Mouse (Mus musculus) thymus, adult 2 months (tissue): ENCODE results near the gene Slc39a2. TPM values are rescaled to one million over a fixed set of nuclear protein-coding genes. Genes with fewer than 3 reads are reported as not detected.

Experiments used
- DNase-seq: peaks from one replicate; pipeline ENCODE4 v3.0.0; 2021
- H3K27ac ChIP-seq: fragments of 200-500 bp; 2 replicates; pipeline ENCODE4 v1.5.1; 2012; ENCODE audit warnings: low read length, control low read depth; ENCODE audit not compliant: control insufficient read depth, insufficient read depth
- H3K27me3 ChIP-seq: fragments of 200-500 bp; 2 replicates; pipeline ENCODE4 v1.6.1; 2012; ENCODE audit warnings: mild to moderate bottlenecking, low read length, moderate library complexity, mixed read lengths; ENCODE audit not compliant: control insufficient read depth, insufficient read depth
- H3K36me3 ChIP-seq: fragments of 200-500 bp; 2 replicates; pipeline ENCODE4 v1.6.1; 2012; ENCODE audit warnings: mild to moderate bottlenecking, low read length, moderate library complexity; ENCODE audit not compliant: control insufficient read depth, insufficient read depth
- H3K4me1 ChIP-seq: fragments of 200-500 bp; replicated peaks from 2 replicates; pipeline ENCODE4 v1.6.1; 2012; ENCODE audit warnings: low read length; ENCODE audit not compliant: control insufficient read depth, insufficient read depth
- H3K4me3 ChIP-seq: fragments of 200-500 bp; 2 replicates; pipeline ENCODE4 v1.5.1; 2012; ENCODE audit warnings: mild to moderate bottlenecking, low read length, control low read depth, moderate library complexity; ENCODE audit not compliant: control insufficient read depth, insufficient read depth
- CTCF ChIP-seq: fragments of 200-500 bp; IDR thresholded peaks from 2 replicates; pipeline ENCODE4 v1.5.1; 2012; ENCODE audit warnings: mild to moderate bottlenecking, control low read depth, low read length, moderate library complexity, borderline replicate concordance; ENCODE audit not compliant: control insufficient read depth, poor library complexity, insufficient read depth; ENCODE audit errors: extremely low read depth
- POLR2A ChIP-seq: fragments of 200-500 bp; IDR thresholded peaks from 2 replicates; pipeline ENCODE4 v1.6.1; 2012; ENCODE audit warnings: mild to moderate bottlenecking, low read length, control low read depth, moderate library complexity; ENCODE audit not compliant: control insufficient read depth, poor library complexity, insufficient read depth; ENCODE audit errors: extremely low read depth
- WGBS: fragments of 180-500 bp; shearing (Covaris S2); methylation state at CpG from one replicate; pipeline ENCODE4 v1.1.7; 2018; 5-methylcytosine and 5-hydroxymethylcytosine counted together
- polyA plus RNA-seq: library from polyadenylated mRNA; depleted of rRNA; stranded (reverse); fragments of >200 nt; gene quantifications from 2 replicates; pipeline ENCODE4 v1.2.3, GENCODE M21; 2012

The Slc39a2 gene
- polyA plus RNA-seq, 1 experiment, result 1.5 TPM

DNA sequence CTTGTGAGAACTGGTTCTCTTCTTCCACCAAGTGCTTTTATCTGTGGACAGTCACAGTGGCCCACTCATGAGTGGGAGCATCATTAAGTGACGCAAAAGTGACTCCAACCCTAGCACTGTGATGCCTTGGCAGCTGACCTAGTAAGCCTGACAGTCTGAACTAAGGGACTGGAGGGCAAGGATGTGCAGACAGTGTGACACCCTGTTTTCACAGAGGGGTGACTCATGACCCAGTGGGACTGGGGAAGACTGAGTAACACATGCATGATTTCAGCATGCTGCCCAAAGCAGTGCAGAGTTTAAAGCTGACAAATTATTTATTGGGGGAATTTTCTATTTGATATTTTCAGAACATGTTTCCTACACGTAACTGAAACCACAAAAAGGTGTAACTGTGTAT lies 21.9 kb upstream of the Slc39a2 start:
- H3K27ac ChIP-seq, result no peak overlapping the region
- no peaks in the 10 kb centered on the region for H3K36me3 ChIP-seq
- TF ChIP-seq CTCF (no peak), POLR2A (no peak)
- 71% methylated on average over 2 of the region's 2 CpGs for WGBS
- no peak overlapping the region for H3K4me3 ChIP-seq
- no peak for DNase-seq
- H3K27me3 ChIP-seq, result no peaks in the 10 kb centered on the region
- no peaks in the 10 kb centered on the region for H3K4me1 ChIP-seq

DNA sequence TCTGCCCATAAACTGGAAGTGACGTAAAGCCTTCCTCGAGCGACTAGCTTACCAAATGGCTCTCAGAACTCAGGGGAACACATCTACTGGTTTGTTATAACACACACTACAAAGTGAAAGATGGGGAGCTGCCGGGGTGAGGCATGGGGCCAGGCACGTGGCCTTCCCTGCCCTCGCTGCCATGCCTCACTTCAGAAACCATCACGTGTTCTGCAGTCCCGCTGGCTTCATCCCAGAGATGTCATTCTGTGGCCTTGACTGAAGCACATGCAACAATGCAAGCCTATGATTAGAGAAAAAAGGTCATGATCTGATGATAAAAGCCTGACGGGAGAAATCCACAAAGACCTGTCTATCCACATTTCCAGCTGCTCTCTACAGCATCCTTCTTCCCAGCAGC lies 20.9 kb upstream of the Slc39a2 start:
- 84% methylated on average over 9 of the region's 9 CpGs for WGBS
- DNase-seq, result no peak
- TF ChIP-seq CTCF (no peak), POLR2A (no peak)
- H3K27ac ChIP-seq, result no peak overlapping the region
- H3K36me3 ChIP-seq, result no peaks in the 10 kb centered on the region
- no peaks in the 10 kb centered on the region for H3K27me3 ChIP-seq
- no peaks in the 10 kb centered on the region for H3K4me1 ChIP-seq
- H3K4me3 ChIP-seq, result no peak overlapping the region

DNA sequence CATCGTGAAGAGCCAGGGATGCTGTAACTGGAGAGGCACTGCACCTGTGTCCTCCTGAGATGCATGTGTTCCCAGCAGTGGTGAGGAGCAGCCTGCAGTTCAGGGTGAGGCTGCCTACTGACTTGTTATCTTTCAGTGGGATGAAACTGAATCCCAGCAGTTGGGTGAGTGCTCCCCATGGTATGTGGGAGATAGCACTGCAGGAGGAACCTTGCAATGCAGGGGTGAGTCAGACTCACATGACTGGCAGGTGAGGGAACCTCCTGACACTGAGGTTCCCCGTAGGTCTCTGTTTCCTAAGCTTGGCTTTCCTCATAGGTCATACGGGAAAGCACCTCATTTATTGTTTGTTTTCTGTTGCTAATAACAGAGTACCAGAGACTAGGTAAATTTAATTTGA lies 15.2 kb upstream of the Slc39a2 start:
- 85% methylated on average over 3 of the region's 3 CpGs for WGBS
- no peaks in the 10 kb centered on the region for H3K4me1 ChIP-seq
- no peak overlapping the region for H3K4me3 ChIP-seq
- DNase-seq, result no peak
- TF ChIP-seq CTCF (no peak), POLR2A (no peak)
- H3K27ac ChIP-seq, result no peak overlapping the region
- no peaks in the 10 kb centered on the region for H3K27me3 ChIP-seq
- H3K36me3 ChIP-seq, result no peaks in the 10 kb centered on the region

DNA sequence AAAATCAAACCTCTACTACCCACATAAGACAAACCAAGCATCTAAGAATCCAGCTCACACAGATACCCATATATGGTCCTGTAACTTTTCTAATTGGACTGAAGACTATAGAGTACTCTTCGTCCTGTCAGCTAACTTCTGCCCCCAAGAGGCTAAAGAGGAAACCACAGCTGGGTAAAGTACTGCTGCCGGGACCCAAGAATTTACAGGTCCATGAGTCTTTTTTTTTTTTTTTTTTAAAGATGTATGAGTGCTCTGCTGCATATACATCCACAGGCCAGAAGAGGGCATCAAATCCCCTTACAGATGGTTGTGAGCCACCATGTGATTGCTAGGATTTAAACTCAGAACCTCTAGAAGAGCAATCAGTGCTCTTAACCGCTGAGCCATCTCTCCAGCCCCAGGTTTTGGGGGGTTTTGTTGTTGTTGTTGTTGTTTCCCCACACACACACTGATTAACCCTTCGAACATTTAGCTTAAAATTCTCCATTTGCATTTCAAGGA lies 9.1 kb upstream of the Slc39a2 start:
- no peak overlapping the region for H3K27ac ChIP-seq
- TF ChIP-seq CTCF (no peak), POLR2A (no peak)
- WGBS, result 1% methylated on average over 4 of the region's 4 CpGs
- H3K36me3 ChIP-seq, result no peaks in the 10 kb centered on the region
- no peaks in the 10 kb centered on the region for H3K27me3 ChIP-seq
- peak; percentile 83 for DNase-seq
- peaks cover 7% of the 10 kb centered on the region for H3K4me1 ChIP-seq
- no peak overlapping the region for H3K4me3 ChIP-seq

DNA sequence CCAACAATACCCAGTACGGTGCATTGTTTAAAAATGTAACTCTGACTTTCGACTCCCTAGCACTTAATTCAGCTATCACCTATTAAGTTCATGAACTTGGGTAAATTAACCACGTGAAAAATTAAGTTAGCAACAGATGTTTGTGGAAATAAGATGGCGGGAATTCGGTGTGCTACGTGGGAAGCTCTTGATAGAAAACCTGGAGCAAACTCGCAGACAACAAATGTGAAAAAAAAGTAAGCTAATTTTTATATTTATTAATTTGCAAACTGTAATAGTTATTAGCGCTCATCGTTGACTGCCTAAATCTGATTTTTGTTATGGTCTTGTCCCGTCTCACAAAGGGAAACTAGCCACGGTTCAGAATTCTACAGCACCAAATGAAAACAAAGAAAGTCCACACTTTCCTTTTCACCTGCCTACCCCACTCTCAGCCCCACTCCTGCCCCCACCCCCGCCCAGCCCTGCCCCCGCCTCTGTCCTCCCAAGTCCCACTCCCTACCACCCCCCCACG lies 8.6 kb upstream of the Slc39a2 start:
- peaks cover 5% of the 10 kb centered on the region; the same call in 1 of the 2 replicates for H3K36me3 ChIP-seq
- H3K4me1 ChIP-seq, result peaks cover 7% of the 10 kb centered on the region
- 2% methylated on average over 14 of the region's 14 CpGs for WGBS
- DNase-seq, result no peak
- H3K4me3 ChIP-seq, result no peak overlapping the region
- no peaks in the 10 kb centered on the region for H3K27me3 ChIP-seq
- TF ChIP-seq POLR2A (no peak), CTCF (no peak)
- no peak overlapping the region; the same call in 1 of the 2 replicates for H3K27ac ChIP-seq

DNA sequence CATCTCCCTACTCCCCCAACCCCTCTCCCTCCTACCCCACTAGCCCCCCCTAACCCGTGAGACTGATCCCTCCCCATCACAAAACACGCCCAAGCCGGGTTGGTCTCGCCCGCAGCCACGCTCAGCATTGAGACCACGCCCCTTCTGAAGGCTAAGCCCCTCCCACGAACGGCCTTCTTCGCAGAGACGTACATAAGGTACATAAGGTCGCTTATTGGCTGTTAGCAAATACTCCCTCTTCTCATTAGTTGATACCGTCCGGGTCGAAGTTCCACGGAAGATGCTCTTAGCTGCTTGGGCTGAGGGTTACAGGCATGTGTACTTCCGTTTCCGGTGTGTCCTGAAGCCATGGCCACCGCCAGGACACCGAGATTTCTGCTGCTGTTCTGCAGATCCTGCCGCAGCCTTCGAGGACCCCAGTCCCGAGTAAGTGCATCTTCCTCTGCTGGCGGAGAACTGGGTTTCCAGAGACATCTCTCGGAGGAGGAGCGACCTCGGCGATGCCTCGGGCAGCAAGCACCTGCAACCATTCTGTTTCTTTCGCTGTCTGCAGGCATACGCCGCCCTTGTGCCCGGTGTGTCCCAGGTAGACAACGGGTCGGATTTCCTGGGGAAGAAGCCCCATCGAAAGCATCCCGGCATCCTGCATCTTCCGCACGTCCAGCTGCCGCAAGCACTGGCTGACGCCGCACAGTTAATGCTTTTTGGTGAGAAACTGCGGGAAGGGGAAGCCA lies 7.9 kb upstream of the Slc39a2 start, which contains the start of gene Mettl17:
Mettl17 (plus strand) TSS at position 245 of the 734 bp plus-strand sequence.
- peak within 1 kb of the TSS; percentile 81 for H3K4me3 ChIP-seq
- TF ChIP-seq CTCF (peak; percentile 53; the same call in 1 of the 2 replicates), POLR2A (peak; percentile 55; the same call in 1 of the 2 replicates)
- H3K27me3 ChIP-seq, result no peaks in the 10 kb centered on the region
- WGBS, result under 1% methylated on average over 43 of the region's 43 CpGs
- H3K36me3 ChIP-seq, result peaks cover 11% of the 10 kb centered on the region
- H3K4me1 ChIP-seq, result peaks cover 7% of the 10 kb centered on the region
- peak within 1 kb of the TSS; percentile 17; the same call in 1 of the 2 replicates for H3K27ac ChIP-seq
- peak; percentile 95 for DNase-seq
